Mouse (Mus musculus) adrenal gland (tissue): ENCODE measurements around the gene Tex45.

Experiments
- intact Hi-C: fragments of 180-260 bp; cut with DNase I; formaldehyde crosslinking; loops from one replicate; pipeline ENCODE4 v1.15.1; 2025

Tex45 gene

DNA sequence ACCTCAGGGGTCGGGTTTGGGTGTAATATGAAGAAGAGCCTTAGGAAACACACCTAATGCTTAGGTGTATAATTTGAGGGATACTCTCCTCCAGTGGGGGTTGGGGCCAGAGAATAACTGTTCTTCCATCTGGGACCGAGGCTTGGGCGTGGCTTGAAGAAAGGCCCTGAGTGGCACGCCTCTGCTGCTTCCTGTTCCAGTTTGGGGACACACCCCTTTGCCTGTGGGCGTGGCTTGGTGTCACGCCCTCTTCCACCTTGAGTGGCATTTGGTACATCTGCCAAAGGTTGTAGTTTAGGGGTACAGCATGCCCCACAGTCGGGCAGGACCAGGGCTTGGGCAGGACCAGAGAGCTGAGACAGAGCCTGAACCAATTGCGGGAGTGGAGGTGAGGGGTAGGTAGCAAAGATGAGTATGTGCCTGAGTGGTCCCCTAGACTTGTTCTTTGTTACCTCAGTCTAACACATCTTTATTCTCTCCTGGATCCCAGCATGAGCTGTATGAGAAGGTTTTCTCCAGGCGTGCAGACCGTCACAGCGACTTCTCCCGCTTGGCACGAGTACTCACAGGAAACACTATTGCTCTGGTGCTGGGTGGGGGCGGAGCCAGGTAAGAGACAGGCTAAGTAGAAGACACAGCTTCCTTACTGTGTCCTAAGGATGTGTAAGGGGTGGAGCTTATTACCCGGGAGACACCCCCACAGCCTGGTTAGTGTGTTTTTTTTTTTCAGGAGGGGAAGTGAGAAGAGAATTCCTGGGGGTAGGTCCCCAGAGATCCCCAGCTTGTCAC is 65.6 kb downstream of the Tex45 start:
- intact Hi-C loops, result no loop called here
